Mouse (Mus musculus) gonadal fat pad, adult 2 months (tissue): ENCODE measurements at regions not wholly inside any gene's neighbourhood (a gene's known extent, or its start where the extent isn't known, plus 50 kb on each side); places are given as distances from the start of the nearest gene placed in this dataset.

ENCODE experiments used
- DNase-seq: peaks from one replicate; pipeline ENCODE4 v3.0.0-alpha.2; 2012; ENCODE audit warnings: low read depth

GRCm38 (mm10) chr13:97452386-97453089, 211.6 kb downstream of the Enc1 start:
- DNase-seq = no peak

GRCm38 (mm10) chr13:97451276-97451675, 210.4 kb downstream of the Enc1 start:
- DNase-seq = no peak

GRCm38 (mm10) chr13:97448123-97448522, 207.2 kb downstream of the Enc1 start:
- DNase-seq = no peak

GRCm38 (mm10) chr13:97443731-97444428, 203.0 kb downstream of the Enc1 start:
- no peak for DNase-seq

GRCm38 (mm10) chr13:97442806-97443205, 201.9 kb downstream of the Enc1 start:
- DNase-seq = no peak

GRCm38 (mm10) chr13:97442283-97442682, 201.4 kb downstream of the Enc1 start:
- DNase-seq = no peak

GRCm38 (mm10) chr13:97441803-97442202, 200.9 kb downstream of the Enc1 start:
- DNase-seq = no peak

GRCm38 (mm10) chr13:97439216-97439979, 198.5 kb downstream of the Enc1 start:
- no peak for DNase-seq

- DNase-seq = no peak
These were observed 197.8 kb downstream of the Enc1 start for GRCm38 (mm10) chr13:97438692-97439091.

GRCm38 (mm10) chr13:97438277-97438676, 197.4 kb downstream of the Enc1 start:
- no peak for DNase-seq

GRCm38 (mm10) chr13:97436719-97437350, 195.9 kb downstream of the Enc1 start:
- DNase-seq = no peak

- no peak for DNase-seq
These were observed 195.2 kb downstream of the Enc1 start for GRCm38 (mm10) chr13:97435865-97436718.

GRCm38 (mm10) chr13:97434961-97435864, 194.3 kb downstream of the Enc1 start:
- DNase-seq = no peak

- no peak for DNase-seq
These were observed 193.3 kb downstream of the Enc1 start for GRCm38 (mm10) chr13:97434167-97434566.

- DNase-seq = no peak
These were observed 191.7 kb downstream of the Enc1 start for GRCm38 (mm10) chr13:97432627-97433026.

GRCm38 (mm10) chr13:97430885-97431284, 190.0 kb downstream of the Enc1 start:
- no peak for DNase-seq

GRCm38 (mm10) chr13:97428163-97428562, 187.3 kb downstream of the Enc1 start:
- DNase-seq = no peak

- no peak for DNase-seq
These were observed 186.6 kb downstream of the Enc1 start for GRCm38 (mm10) chr13:97427537-97427936.

- DNase-seq = no peak
These were observed 184.8 kb downstream of the Enc1 start for GRCm38 (mm10) chr13:97425731-97426130.

- no peak for DNase-seq
These were observed 183.0 kb downstream of the Enc1 start for GRCm38 (mm10) chr13:97423911-97424310.
